Mouse (Mus musculus): ENCODE results near the gene Unk.

- TF ChIP-seq GATA1 (IDR thresholded peaks at IDR 0.05; ENCODE audit: borderline replicate concordance, low read length) (no peak), CTCF (IDR thresholded peaks at IDR 0.05; ENCODE audit: low read depth, low read length) (no peak), POLR2AphosphoS5 (IDR thresholded peaks at IDR 0.05; ENCODE audit: insufficient replicate concordance, low read depth, low read length) (no peak)
Measured at GRCm38 (mm10) chr11:116110131-116110530, 80.0 kb downstream of the Unk start.
